Mouse (Mus musculus) heart, embryonic 16.5 days (tissue): ENCODE measurements at regions not wholly inside any gene's neighbourhood (a gene's known extent, or its start where the extent isn't known, plus 50 kb on each side); places are given as distances from the start of the nearest gene placed in this dataset.
A peak's percentile ranks its signal among the peaks of the same experiment; 100 is the strongest.

Source experiments
- ATAC-seq: fragments of 200-750 bp; cut with Nextera tagmentation; replicated peaks from 2 replicates; pipeline ENCODE4 v1.8.0; 2017; ENCODE audit warnings: moderate number of reproducible peaks; ENCODE audit not compliant: insufficient read depth, low FRiP score; ENCODE audit errors: extremely low read depth
- H3K27ac ChIP-seq: fragments of 300-500 bp; sonication (generic); 2 replicates; pipeline ENCODE4 v1.5.1; 2014; ENCODE audit warnings: mild to moderate bottlenecking, low read length, control low read depth, moderate library complexity
- H3K27me3 ChIP-seq: fragments of 300-500 bp; sonication (generic); 2 replicates; pipeline ENCODE4 v1.6.1; 2014; ENCODE audit warnings: low read length, mixed read lengths; ENCODE audit not compliant: control insufficient read depth, insufficient read depth
- H3K36me3 ChIP-seq: fragments of 300-500 bp; sonication (generic); 2 replicates; pipeline ENCODE4 v1.6.1; 2014; ENCODE audit not compliant: control insufficient read depth, insufficient read depth
- H3K4me1 ChIP-seq: fragments of 300-500 bp; sonication (generic); 2 replicates; pipeline ENCODE4 v1.6.1; 2014; ENCODE audit warnings: low read length, mixed read lengths; ENCODE audit not compliant: control insufficient read depth, insufficient read depth
- H3K4me2 ChIP-seq: fragments of 300-500 bp; sonication (generic); 2 replicates; pipeline ENCODE4 v1.6.1; 2014; ENCODE audit warnings: low read depth, mild to moderate bottlenecking, control low read depth, low read length
- H3K4me3 ChIP-seq: fragments of 300-500 bp; sonication (generic); 2 replicates; pipeline ENCODE4 v1.5.1; 2014; ENCODE audit warnings: mild to moderate bottlenecking, control low read depth, low read length
- H3K9ac ChIP-seq: fragments of 300-500 bp; sonication (generic); 2 replicates; pipeline ENCODE4 v1.6.1; 2014; ENCODE audit warnings: low read length, control low read depth
- H3K9me3 ChIP-seq: fragments of 300-500 bp; sonication (generic); replicated peaks from 2 replicates; pipeline ENCODE4 v1.6.1; 2016; ENCODE audit warnings: low read length; ENCODE audit not compliant: control insufficient read depth
- WGBS: fragments of 180-500 bp; shearing (Covaris S2); extraction: QIAGEN DNeasy Blood & Tissue Kit; methylation state at CpG from one replicate; pipeline ENCODE4 v1.1.7; 2014; 5-methylcytosine and 5-hydroxymethylcytosine counted together

GRCm38 (mm10) chr6:88978970-88979369 is 76.9 kb downstream of the Tpra1 start:
- no peak overlapping the region for H3K4me3 ChIP-seq
- H3K4me1 ChIP-seq, result 0 out of 2 replicates have a peak, but pooled peaks cover 2% of the 10 kb centered on the region
- H3K27ac ChIP-seq, result no peak overlapping the region
- H3K9ac ChIP-seq, result no peak overlapping the region
- H3K36me3 ChIP-seq, result no peaks in the 10 kb centered on the region
- WGBS, result 62% methylated on average over 4 of the region's 4 CpGs
- H3K4me2 ChIP-seq, result no peak overlapping the region
- ATAC-seq, result no peak
- peaks cover 12% of the 10 kb centered on the region for H3K27me3 ChIP-seq
- no peaks in the 10 kb centered on the region for H3K9me3 ChIP-seq

GRCm38 (mm10) chr6:88980112-88980511 is 78.1 kb downstream of the Tpra1 start:
- 9% methylated on average over 8 of the region's 8 CpGs for WGBS
- H3K4me1 ChIP-seq, result 0 out of 2 replicates have a peak, but pooled peaks cover 2% of the 10 kb centered on the region
- peak; percentile 75; the same call in 1 of the 2 replicates for ATAC-seq
- peaks cover 12% of the 10 kb centered on the region for H3K27me3 ChIP-seq
- H3K4me2 ChIP-seq, result no peak overlapping the region
- no peak overlapping the region for H3K9ac ChIP-seq
- H3K27ac ChIP-seq, result no peak overlapping the region
- H3K9me3 ChIP-seq, result no peaks in the 10 kb centered on the region
- H3K4me3 ChIP-seq, result no peak overlapping the region
- H3K36me3 ChIP-seq, result no peaks in the 10 kb centered on the region

DNA sequence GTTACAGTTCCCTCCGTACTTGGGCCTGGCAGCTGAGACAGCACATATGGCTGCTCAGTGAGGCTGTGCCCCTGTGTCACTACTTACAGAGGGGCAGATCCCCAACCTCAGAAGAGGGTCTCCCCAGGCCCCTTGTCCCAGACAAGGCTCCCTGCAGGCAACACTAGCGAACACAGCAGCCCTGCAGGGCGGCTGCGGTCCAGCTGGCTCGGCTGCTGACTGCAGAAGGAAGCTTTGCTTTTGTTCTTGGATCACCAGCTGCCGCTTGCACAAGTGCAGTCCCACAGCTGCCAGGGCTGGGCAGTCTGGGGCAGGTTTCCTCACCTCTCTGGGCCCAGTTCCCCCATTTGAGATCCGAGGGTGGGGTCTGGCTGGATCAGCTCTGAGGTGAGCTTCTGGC is 79.5 kb downstream of the Tpra1 start:
- no peaks in the 10 kb centered on the region for H3K9me3 ChIP-seq
- WGBS, result 37% methylated on average over 7 of the region's 7 CpGs

DNA sequence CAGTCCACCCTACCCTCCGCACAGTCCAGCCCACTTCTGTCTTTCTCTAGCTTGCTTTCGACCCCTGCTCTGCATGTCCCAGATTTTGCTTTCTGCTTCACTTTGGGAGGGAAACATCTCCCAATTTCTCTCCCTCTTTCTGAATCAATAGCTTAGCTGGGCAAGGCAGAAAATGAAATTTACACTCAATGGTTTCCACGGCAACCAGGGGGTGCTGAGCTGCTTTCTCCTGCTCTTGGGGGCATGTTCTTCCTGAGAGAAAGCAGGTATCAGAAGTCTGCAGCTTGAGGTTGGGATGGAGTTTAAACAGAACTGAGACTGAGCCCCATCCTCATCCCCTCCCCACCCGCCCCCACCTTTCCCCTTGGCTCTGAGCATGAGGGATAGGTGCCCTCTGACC is 82.1 kb downstream of the Tpra1 start:
- H3K27me3 ChIP-seq, result no peaks in the 10 kb centered on the region
- H3K36me3 ChIP-seq, result no peaks in the 10 kb centered on the region
- H3K4me3 ChIP-seq, result no peak overlapping the region
- H3K4me1 ChIP-seq, result no peaks in the 10 kb centered on the region
- no peak overlapping the region for H3K4me2 ChIP-seq
- WGBS, result 73% methylated on average over 4 of the region's 4 CpGs
- no peaks in the 10 kb centered on the region for H3K9me3 ChIP-seq
- H3K27ac ChIP-seq, result no peak overlapping the region
- H3K9ac ChIP-seq, result no peak overlapping the region
- ATAC-seq, result no peak

More for the DNA sequence above, 79.5 kb downstream of the Tpra1 start:
- 0 out of 2 replicates have a peak, but pooled peaks cover 2% of the 10 kb centered on the region for H3K4me1 ChIP-seq
- no peak overlapping the region for H3K9ac ChIP-seq
- H3K36me3 ChIP-seq, result no peaks in the 10 kb centered on the region
- H3K27me3 ChIP-seq, result 0 out of 2 replicates have a peak, but pooled peaks cover 6% of the 10 kb centered on the region
- no peak for ATAC-seq
- H3K4me3 ChIP-seq, result no peak overlapping the region
- no peak overlapping the region for H3K27ac ChIP-seq
- no peak overlapping the region for H3K4me2 ChIP-seq

DNA sequence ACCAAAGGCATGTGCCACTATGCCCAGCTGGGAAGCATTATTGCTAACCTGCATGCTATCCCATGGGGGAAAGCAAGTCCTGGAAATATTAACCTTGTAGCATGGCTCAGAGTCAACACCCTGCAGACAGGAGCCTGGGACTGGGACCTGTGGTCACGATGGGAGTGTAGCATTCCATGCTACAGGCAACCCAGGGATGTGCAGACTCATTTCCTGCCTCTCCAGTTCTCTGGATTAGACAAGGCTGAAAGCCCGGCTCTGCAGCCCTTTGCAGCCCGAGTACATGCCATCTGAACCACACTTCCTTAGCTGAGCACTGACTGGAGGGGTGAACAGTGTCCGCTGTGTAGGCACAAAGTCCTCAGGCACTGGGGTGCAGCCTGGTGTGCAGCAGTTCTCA is 82.8 kb downstream of the Tpra1 start:
- no peaks in the 10 kb centered on the region for H3K9me3 ChIP-seq
- WGBS, result 41% methylated on average over 4 of the region's 4 CpGs
- no peaks in the 10 kb centered on the region for H3K27me3 ChIP-seq
- H3K36me3 ChIP-seq, result no peaks in the 10 kb centered on the region
- no peak overlapping the region for H3K4me3 ChIP-seq
- H3K4me2 ChIP-seq, result no peak overlapping the region
- H3K9ac ChIP-seq, result no peak overlapping the region
- H3K4me1 ChIP-seq, result no peaks in the 10 kb centered on the region
- no peak for ATAC-seq
- no peak overlapping the region for H3K27ac ChIP-seq

GRCm38 (mm10) chr6:88988551-88988950 is 86.5 kb downstream of the Tpra1 start:
- H3K4me1 ChIP-seq, result no peaks in the 10 kb centered on the region
- H3K27ac ChIP-seq, result no peak overlapping the region
- H3K4me3 ChIP-seq, result no peak overlapping the region
- H3K4me2 ChIP-seq, result no peak overlapping the region
- no peaks in the 10 kb centered on the region for H3K27me3 ChIP-seq
- no peaks in the 10 kb centered on the region for H3K36me3 ChIP-seq
- no peaks in the 10 kb centered on the region for H3K9me3 ChIP-seq
- no peak for ATAC-seq
- no peak overlapping the region for H3K9ac ChIP-seq
- WGBS, result 84% methylated on average over 10 of the region's 10 CpGs

DNA sequence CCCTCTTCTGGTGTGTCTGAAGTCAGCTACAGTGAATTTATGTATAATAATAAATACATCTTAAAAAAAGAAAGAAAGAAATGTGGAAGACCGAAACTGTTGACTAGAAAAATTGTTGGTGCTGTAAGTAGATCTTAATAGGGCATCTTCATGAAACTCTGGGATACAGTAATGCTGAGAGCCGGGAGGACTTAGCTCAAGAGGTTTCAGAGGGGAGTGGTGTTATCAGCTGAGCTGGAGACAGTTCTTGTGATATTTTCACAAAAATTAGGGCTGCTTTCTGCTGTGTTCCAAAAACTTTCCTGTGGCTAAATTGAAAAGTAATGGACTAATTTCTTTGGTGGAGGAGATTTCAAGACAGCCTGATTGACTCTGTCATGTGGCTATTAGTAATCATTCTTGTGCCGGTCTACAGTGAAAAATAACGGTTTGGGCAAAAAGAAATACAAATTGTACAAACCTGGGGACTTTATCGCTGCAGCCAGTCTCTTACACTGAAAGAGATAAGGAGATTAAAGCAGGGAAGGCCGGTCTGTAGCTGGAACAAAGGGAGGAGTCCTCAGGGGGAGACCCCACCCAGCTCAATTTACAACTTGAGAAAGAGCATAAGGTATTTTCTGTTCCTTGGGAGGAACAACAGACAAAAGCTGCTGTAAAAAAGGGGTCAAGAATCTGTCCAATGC is 87.7 kb downstream of the Tpra1 start:
- no peak for ATAC-seq
- no peaks in the 10 kb centered on the region for H3K9me3 ChIP-seq
- no peak overlapping the region for H3K9ac ChIP-seq
- no peaks in the 10 kb centered on the region for H3K4me1 ChIP-seq
- H3K4me3 ChIP-seq, result no peak overlapping the region
- H3K27me3 ChIP-seq, result no peaks in the 10 kb centered on the region
- H3K27ac ChIP-seq, result no peak overlapping the region
- no peak overlapping the region for H3K4me2 ChIP-seq
- 47% methylated on average over 6 of the region's 6 CpGs for WGBS
- no peaks in the 10 kb centered on the region for H3K36me3 ChIP-seq

- Histone ChIP-seq H3K4me3 (no peak overlapping the region), H3K27ac (no peak overlapping the region), H3K9me3 (no peaks in the 10 kb centered on the region), H3K9ac (no peak overlapping the region), H3K27me3 (no peaks in the 10 kb centered on the region), H3K36me3 (no peaks in the 10 kb centered on the region), H3K4me1 (no peaks in the 10 kb centered on the region), H3K4me2 (no peak overlapping the region)
- WGBS, result 8% methylated on average over 1 of the region's 1 CpGs
- ATAC-seq, result peak; percentile 23; the same call in 1 of the 2 replicates
Observed at GRCm38 (mm10) chr6:88990300-88990685, 88.2 kb downstream of the Tpra1 start.

DNA sequence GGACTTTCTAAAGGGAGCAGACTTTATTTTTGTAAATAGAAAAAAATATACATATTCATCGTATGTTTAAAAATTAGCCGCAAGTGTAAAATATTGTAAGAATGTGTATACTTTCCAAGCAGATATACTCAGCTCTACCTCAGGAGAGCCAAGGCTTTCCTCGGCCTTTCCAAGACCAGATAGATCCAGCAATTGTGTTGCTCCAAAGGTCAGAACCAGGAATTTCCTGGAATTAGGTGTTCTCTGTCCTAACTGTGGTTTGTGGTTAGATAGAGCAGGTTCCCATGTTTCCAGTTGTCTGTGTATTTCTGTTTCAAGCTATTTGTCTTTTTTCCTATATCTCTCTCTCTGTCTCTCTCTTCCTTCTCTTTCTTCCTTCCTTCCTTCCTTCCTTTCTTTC is 93.0 kb downstream of the Tpra1 start:
- Histone ChIP-seq H3K36me3 (no peaks in the 10 kb centered on the region), H3K4me2 (no peak overlapping the region), H3K27ac (no peak overlapping the region), H3K27me3 (no peaks in the 10 kb centered on the region), H3K4me3 (no peak overlapping the region), H3K9ac (no peak overlapping the region), H3K9me3 (no peaks in the 10 kb centered on the region), H3K4me1 (no peaks in the 10 kb centered on the region)
- ATAC-seq, result no peak
- WGBS, result 74% methylated on average over 3 of the region's 3 CpGs
